In the genomic region with DNA sequence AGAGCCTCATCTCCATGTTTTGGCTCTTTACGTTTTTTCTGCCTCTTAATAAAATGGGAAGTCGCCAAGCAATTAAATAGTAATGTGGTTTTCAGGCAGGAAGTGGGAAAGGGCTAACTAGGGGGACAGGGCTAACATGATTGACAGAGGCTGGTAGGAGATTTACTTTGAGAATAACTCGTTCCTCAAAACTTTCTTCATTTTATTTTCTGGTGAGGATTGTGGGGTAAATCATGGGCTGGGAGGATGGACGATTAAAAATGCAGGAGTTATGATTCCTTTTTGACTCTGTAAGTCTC, we compare ENCODE assay signal across 16 mouse cellular contexts.
"Had no signal": no experiment of that assay in that cellular context is flagged by ENCODE, and none has a peak within 500 bp of the region (broad histone marks: within the 10 kb centered on the region; RNA-seq: fewer than 3 reads in every experiment).

No protein-coding gene starts in this region.

- H3K4me2 ChIP-seq: limb, embryonic 15.5 days; liver, embryonic 12.5 days; lung, embryonic 14.5 days; midbrain, embryonic 13.5 days; neural tube, embryonic 12.5 days had no signal

- H3K27ac ChIP-seq: limb, embryonic 15.5 days; liver, embryonic 12.5 days; midbrain, embryonic 13.5 days; neural tube, embryonic 12.5 days; stomach, postnatal 0 days had no signal

- H3K27me3 ChIP-seq: limb, embryonic 15.5 days; midbrain, embryonic 13.5 days; neural tube, embryonic 12.5 days had no signal

- H3K9me3 ChIP-seq: limb, embryonic 15.5 days; liver, embryonic 12.5 days; midbrain, embryonic 13.5 days; neural tube, embryonic 12.5 days had no signal

- H3K36me3 ChIP-seq: limb, embryonic 15.5 days; liver, embryonic 12.5 days; midbrain, embryonic 13.5 days; neural tube, embryonic 12.5 days had no signal

- H3K4me1 ChIP-seq: liver, embryonic 12.5 days; neural tube, embryonic 12.5 days had no signal

- ATAC-seq: liver, embryonic 12.5 days; midbrain, embryonic 13.5 days had no signal

- H3K9ac ChIP-seq: limb, embryonic 15.5 days; liver, embryonic 12.5 days; lung, embryonic 14.5 days; midbrain, embryonic 13.5 days; neural tube, embryonic 12.5 days had no signal

- H3K4me3 ChIP-seq: limb, embryonic 15.5 days; liver, embryonic 12.5 days; midbrain, embryonic 13.5 days; myocyte; neural tube, embryonic 12.5 days had no signal

- DNase-seq: kidney, adult 18-20 months; kidney, postnatal 14 days; layer of hippocampus, adult 9-11 months; layer of hippocampus, postnatal 36 days; lung, embryonic 14.5 days; lung, postnatal 10 days; lung, postnatal 4 days; right cerebral cortex, adult 18-20 months; right cerebral cortex, postnatal 25 days; thymus, postnatal 4 days had no signal
